Mouse (Mus musculus) kidney, embryonic 14.5 days (tissue): ENCODE measurements around the gene Btbd2. TPM values are rescaled to one million over a fixed set of nuclear protein-coding genes. Genes with fewer than 3 reads are reported as not detected.
A peak's percentile ranks its signal among the peaks of the same experiment; 100 is the strongest.

ENCODE experiments used
- ATAC-seq: fragments of 200-750 bp; cut with Nextera tagmentation; 2 replicates; pipeline ENCODE4 v1.8.0; 2017; ENCODE audit warnings: moderate number of reproducible peaks, mild to moderate bottlenecking, moderate TSS enrichment, moderate library complexity; ENCODE audit not compliant: low FRiP score, low TSS enrichment
- H3K27ac ChIP-seq: fragments of 300-500 bp; sonication (generic); 2 replicates; pipeline ENCODE4 v1.5.1; 2014; ENCODE audit warnings: low read depth, mild to moderate bottlenecking, low read length, moderate library complexity, mixed read lengths
- H3K27me3 ChIP-seq: fragments of 300-500 bp; sonication (generic); 2 replicates; pipeline ENCODE4 v1.6.1; 2014; ENCODE audit warnings: mild to moderate bottlenecking, low read length; ENCODE audit not compliant: control insufficient read depth, insufficient read depth
- H3K36me3 ChIP-seq: fragments of 300-500 bp; sonication (generic); 2 replicates; pipeline ENCODE4 v1.6.1; 2014; ENCODE audit warnings: low read length, mixed read lengths; ENCODE audit not compliant: control insufficient read depth, insufficient read depth
- H3K4me1 ChIP-seq: fragments of 300-500 bp; sonication (generic); 2 replicates; pipeline ENCODE4 v1.6.1; 2014; ENCODE audit warnings: low read length, mixed read lengths; ENCODE audit not compliant: control insufficient read depth, insufficient read depth
- H3K4me2 ChIP-seq: fragments of 300-500 bp; sonication (generic); replicated peaks from 2 replicates; pipeline ENCODE4 v1.6.1; 2014; ENCODE audit warnings: low read depth, mild to moderate bottlenecking, low read length
- H3K4me3 ChIP-seq: fragments of 300-500 bp; sonication (generic); 2 replicates; pipeline ENCODE4 v1.5.1; 2014; ENCODE audit warnings: mild to moderate bottlenecking, low read length
- H3K9ac ChIP-seq: fragments of 300-500 bp; sonication (generic); 2 replicates; pipeline ENCODE4 v1.6.1; 2014; ENCODE audit warnings: low read depth, mild to moderate bottlenecking, low read length, moderate library complexity
- H3K9me3 ChIP-seq: fragments of 300-500 bp; sonication (generic); 2 replicates; pipeline ENCODE4 v1.6.1; 2016; ENCODE audit warnings: low read length; ENCODE audit not compliant: control insufficient read depth
- WGBS: fragments of 180-500 bp; shearing (Covaris S2); extraction: QIAGEN DNeasy Blood & Tissue Kit; methylation state at CpG from one replicate; pipeline ENCODE4 v1.1.7; 2014; 5-methylcytosine and 5-hydroxymethylcytosine counted together
- microRNA-seq: library from miRNA; unstranded; fragments of <30 nt; microRNA quantifications from one replicate; pipeline ENCODE4, GENCODE M21; 2016
- polyA plus RNA-seq: library from polyadenylated mRNA; unstranded; fragments of >200 nt; fragmentation: Nextera tagmentation; extraction: Ambion mirVana; gene quantifications from 2 replicates; pipeline ENCODE4 v1.2.1, GENCODE M21; 2014

The Btbd2 gene
- polyA plus RNA-seq, 1 experiment from 2014 or later, result 80.2 TPM

DNA sequence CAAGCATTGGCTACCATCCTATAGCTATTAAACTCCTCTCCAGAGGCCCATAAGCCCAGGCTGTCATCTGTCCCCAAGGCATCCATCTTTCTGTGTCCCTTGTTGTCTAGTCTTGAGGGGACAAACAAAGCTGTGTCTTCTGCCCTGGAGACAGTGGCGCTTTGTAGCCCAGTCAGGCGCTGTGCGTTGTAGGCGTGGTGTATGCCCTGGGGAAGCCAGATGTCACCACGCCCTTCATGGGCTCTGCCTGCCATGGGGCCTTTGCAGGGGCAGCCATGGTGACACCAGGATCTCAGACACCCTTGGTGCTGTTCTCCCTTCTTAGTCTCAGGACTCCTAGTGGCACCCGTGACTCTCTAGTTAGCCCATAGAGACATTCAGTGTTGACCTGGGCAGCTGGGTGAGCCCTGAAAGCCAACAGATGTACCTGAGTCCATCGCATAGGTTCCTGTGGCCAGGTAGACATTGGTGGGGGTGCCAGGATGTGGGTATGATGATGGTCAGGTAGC, 52.8 kb downstream of the Btbd2 start:
- peaks cover 26% of the 10 kb centered on the region for H3K36me3 ChIP-seq
- no peak overlapping the region for H3K27ac ChIP-seq
- WGBS, result 94% methylated on average over 7 of the region's 7 CpGs
- H3K9me3 ChIP-seq, result no peaks in the 10 kb centered on the region
- ATAC-seq, result no peak
- H3K9ac ChIP-seq, result peak overlapping the region; percentile 66
- H3K4me2 ChIP-seq, result peak overlapping the region; percentile 62
- peaks cover 11% of the 10 kb centered on the region for H3K4me1 ChIP-seq
- H3K4me3 ChIP-seq, result peak overlapping the region; percentile 50
- no peaks in the 10 kb centered on the region for H3K27me3 ChIP-seq

DNA sequence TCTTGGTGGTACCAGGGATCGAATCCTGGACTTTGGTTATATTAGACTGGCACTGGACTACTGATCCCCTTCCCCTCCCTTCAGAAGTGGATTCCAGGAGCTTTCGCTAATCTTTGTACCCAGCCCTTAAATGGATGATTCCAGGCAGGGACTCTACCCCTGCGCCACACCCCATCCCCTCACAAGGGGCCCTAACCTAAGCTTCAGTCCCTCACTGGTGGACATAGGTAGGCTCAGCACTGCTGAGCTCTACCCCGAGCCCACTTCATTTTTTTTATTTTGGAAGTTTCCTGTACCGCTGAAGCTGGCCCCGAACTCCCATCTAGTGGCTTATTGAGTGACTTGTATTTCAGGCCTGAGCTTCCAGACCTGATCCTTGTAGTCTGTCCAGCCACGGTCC, 53.5 kb downstream of the Btbd2 start:
- peak overlapping the region; percentile 62 for H3K4me2 ChIP-seq
- H3K4me1 ChIP-seq, result peaks cover 11% of the 10 kb centered on the region
- peak overlapping the region; percentile 50 for H3K4me3 ChIP-seq
- no peaks in the 10 kb centered on the region for H3K27me3 ChIP-seq
- peak overlapping the region; percentile 66 for H3K9ac ChIP-seq
- ATAC-seq, result peak; percentile 7
- peaks cover 20% of the 10 kb centered on the region for H3K36me3 ChIP-seq
- peak overlapping the region; percentile 20; the same call in 1 of the 2 replicates for H3K27ac ChIP-seq
- WGBS, result 32% methylated on average over 7 of the region's 7 CpGs
- no peaks in the 10 kb centered on the region for H3K9me3 ChIP-seq

DNA sequence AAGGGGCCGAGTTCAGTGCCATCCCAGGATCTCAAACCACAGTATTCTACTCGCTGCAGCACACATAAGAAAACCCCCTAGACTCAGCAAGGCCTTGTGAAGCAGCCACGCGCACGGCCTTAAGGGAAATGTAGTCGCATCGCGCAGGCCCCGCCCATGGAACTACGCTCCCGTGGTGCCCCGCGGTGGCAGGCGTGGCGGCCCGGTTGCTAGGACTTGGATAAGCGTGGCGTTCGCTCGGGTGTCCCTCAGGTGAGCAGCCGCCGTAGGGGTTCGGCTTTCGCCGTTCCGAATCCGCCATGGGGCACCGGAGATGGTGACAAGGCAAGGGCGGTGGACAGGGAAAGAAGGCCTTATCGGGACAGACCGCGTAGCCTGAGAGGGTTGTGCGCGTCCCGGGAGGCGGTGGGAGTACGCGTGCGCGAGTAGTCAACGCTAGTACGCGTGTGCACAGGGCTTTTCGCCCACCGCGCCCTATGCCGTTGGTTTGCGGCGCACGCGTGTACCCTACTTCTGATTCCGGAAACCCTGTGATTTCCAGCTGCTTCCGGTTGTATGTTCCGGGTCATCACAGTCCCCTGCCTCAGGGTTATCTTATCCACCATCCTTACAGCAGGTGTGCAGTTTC, 54.1 kb downstream of the Btbd2 start, which contains the start of the genes Scamp4 and Adat3:
Scamp4 (plus strand) TSS at position 175 of the 628 bp plus-strand sequence.
Adat3 (plus strand) TSS at position 183 of the 628 bp plus-strand sequence.
- Histone ChIP-seq H3K4me2 (peak within 1 kb of the TSS; percentile 62), H3K36me3 (peaks cover 14% of the 10 kb centered on the region), H3K4me3 (peak within 1 kb of the TSS; percentile 50), H3K4me1 (peaks cover 11% of the 10 kb centered on the region), H3K9ac (peak within 1 kb of the TSS; percentile 66), H3K27ac (peak within 1 kb of the TSS; percentile 48; the same call in 1 of the 2 replicates), H3K27me3 (no peaks in the 10 kb centered on the region), H3K9me3 (no peaks in the 10 kb centered on the region)
- ATAC-seq, result peak; percentile 94
- under 1% methylated on average over 54 of the region's 54 CpGs for WGBS

DNA sequence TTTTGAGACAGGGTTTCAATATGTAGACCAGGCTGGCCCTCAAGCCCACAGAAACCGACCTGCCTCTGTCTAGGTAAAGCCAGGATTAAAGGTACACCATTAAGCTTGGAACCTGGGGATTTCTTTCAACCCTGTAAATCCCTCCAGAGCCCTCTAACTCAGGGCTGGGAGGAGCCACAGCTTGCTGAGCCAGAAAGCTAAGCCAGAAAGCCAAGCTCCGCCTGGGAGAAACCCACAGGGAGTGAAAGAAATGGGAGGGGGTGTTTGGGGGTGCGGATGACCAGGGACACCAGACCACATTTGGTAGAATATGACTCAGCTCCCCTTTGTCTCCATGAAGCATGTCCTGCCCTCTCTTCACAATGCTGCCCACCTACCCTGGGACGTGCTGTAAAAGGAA, 60.6 kb downstream of the Btbd2 start:
- WGBS, result 32% methylated on average over 4 of the region's 4 CpGs
- ATAC-seq, result no peak

More for the DNA sequence above, 60.6 kb downstream of the Btbd2 start:
- Histone ChIP-seq H3K9ac (no peak overlapping the region), H3K9me3 (no peaks in the 10 kb centered on the region), H3K27ac (no peak overlapping the region), H3K36me3 (no peaks in the 10 kb centered on the region), H3K27me3 (no peaks in the 10 kb centered on the region), H3K4me3 (no peak overlapping the region), H3K4me2 (no peak overlapping the region), H3K4me1 (no peaks in the 10 kb centered on the region)

Small RNA genes within 50 kb of the gene (microRNA-seq; reads per million reads assigned to microRNA genes)
- not detected for gene Mir6912

Other genes with a start within 250 kb of the Btbd2 start
- 134 and 162 TPM in 2 replicates for gene Tcf3, start 223.4 kb downstream of the Btbd2 start, polyA plus RNA-seq
- not detected in 2 replicates for gene Onecut3, start 162.2 kb downstream of the Btbd2 start, polyA plus RNA-seq
- gene Atp8b3, start 117.9 kb downstream of the Btbd2 start, polyA plus RNA-seq, result 0.22 and 0.24 TPM in 2 replicates
- gene Rexo1, start 95.5 kb downstream of the Btbd2 start, polyA plus RNA-seq, result 25.8 and 31.3 TPM in 2 replicates
- gene Klf16, start 79.8 kb downstream of the Btbd2 start, polyA plus RNA-seq, result 10.1 and 10.2 TPM in 2 replicates
- gene Abhd17a, start 66.7 kb downstream of the Btbd2 start, polyA plus RNA-seq, result 125 and 130 TPM in 2 replicates
- gene Scamp4, start 54.2 kb downstream of the Btbd2 start, polyA plus RNA-seq, result 88.5 and 103 TPM in 2 replicates
- 8.0 and 8.8 TPM in 2 replicates for gene Adat3, start 54.2 kb downstream of the Btbd2 start, polyA plus RNA-seq
- gene Gm49322, start 51.0 kb downstream of the Btbd2 start, polyA plus RNA-seq, result 1.9 and 2.5 TPM in 2 replicates
- gene Csnk1g2, start 34.2 kb downstream of the Btbd2 start, polyA plus RNA-seq, result 127 and 134 TPM in 2 replicates
- 68.1 and 99.2 TPM in 2 replicates for gene Mknk2, start 21.0 kb upstream of the Btbd2 start, polyA plus RNA-seq
- gene Mob3a, start 44.9 kb upstream of the Btbd2 start, polyA plus RNA-seq, result 23.3 and 34.4 TPM in 2 replicates
- gene Izumo4, start 45.1 kb upstream of the Btbd2 start, polyA plus RNA-seq, result 8.5 and 14.6 TPM in 2 replicates
- gene Ap3d1, start 85.2 kb upstream of the Btbd2 start, polyA plus RNA-seq, result 70.8 and 80.6 TPM in 2 replicates
- gene Dot1l, start 98.1 kb upstream of the Btbd2 start, polyA plus RNA-seq, result 21.9 and 29.2 TPM in 2 replicates
- 101 and 102 TPM in 2 replicates for gene Sf3a2, start 141.1 kb upstream of the Btbd2 start, polyA plus RNA-seq
- 121 and 126 TPM in 2 replicates for gene Plekhj1, start 141.6 kb upstream of the Btbd2 start, polyA plus RNA-seq
- not detected in 2 replicates for gene Amh, start 148.2 kb upstream of the Btbd2 start, polyA plus RNA-seq
- 4.4 and 5.2 TPM in 2 replicates for gene Jsrp1, start 156.4 kb upstream of the Btbd2 start, polyA plus RNA-seq
- 1,867 and 1,944 TPM in 2 replicates for gene Oaz1, start 169.6 kb upstream of the Btbd2 start, polyA plus RNA-seq
- 0.17 and 0.97 TPM in 2 replicates for gene Lingo3, start 187.0 kb upstream of the Btbd2 start, polyA plus RNA-seq
- 365 and 431 TPM in 2 replicates for gene Lsm7, start 198.1 kb upstream of the Btbd2 start, polyA plus RNA-seq
- gene Sppl2b, start 198.2 kb upstream of the Btbd2 start, polyA plus RNA-seq, result 27.2 and 35.1 TPM in 2 replicates
- gene Tmprss9, start 214.8 kb upstream of the Btbd2 start, polyA plus RNA-seq, result 0.08 and 0.10 TPM in 2 replicates
- 391 and 501 TPM in 2 replicates for gene Timm13, start 243.9 kb upstream of the Btbd2 start, polyA plus RNA-seq